Mouse (Mus musculus) kidney, postnatal 25 days (tissue): ENCODE measurements at regions not wholly inside any gene's neighbourhood (a gene's known extent, or its start where the extent isn't known, plus 50 kb on each side); places are given as distances from the start of the nearest gene placed in this dataset.

Experiments used
- DNase-seq, 2 experiments: peaks; one replicate each; pipeline ENCODE4 v3.0.0; 2021; ENCODE audit warnings: mixed read lengths in 2 of 2

DNA sequence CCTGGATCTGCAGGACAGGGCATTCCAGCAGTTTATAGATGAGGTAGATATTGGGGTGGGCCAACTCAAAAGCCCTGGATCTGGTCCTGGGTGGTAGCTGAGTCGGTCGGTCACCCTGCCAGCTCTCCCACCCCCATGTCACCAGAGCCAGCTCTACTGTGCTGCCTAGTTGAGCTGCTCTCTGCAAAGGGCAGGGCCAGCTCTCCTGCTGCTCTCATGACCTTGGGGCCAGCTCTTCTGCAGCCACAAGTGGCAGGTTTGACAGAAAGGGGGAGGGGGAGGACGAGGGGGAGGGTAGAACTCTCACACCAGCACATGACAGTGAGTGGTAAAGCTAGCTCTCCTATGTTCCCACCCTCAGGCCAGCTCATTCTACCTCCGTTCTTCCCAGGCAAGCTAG lies 584.3 kb downstream of the Slc4a3 start:
- DNase-seq, result no peak

DNA sequence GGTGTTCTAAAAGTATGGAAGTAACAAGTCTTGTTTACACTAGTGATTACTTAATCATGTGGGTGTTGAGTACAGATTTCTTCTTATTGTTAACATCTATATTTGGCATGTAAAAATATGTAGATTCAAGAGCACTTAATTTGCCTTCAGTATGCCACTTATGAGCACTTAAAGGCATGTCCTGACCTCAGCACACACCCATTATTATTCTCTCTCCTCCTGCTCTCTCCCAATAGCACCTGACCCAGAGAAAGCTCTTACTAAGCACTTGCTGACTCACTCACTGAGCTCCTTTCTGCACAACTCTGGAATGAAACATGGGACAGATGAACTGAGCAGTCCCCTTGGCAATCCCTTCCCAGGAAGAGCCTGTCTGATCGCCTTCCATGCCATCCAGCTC lies 590.7 kb downstream of the Slc4a3 start:
- no peak for DNase-seq

DNA sequence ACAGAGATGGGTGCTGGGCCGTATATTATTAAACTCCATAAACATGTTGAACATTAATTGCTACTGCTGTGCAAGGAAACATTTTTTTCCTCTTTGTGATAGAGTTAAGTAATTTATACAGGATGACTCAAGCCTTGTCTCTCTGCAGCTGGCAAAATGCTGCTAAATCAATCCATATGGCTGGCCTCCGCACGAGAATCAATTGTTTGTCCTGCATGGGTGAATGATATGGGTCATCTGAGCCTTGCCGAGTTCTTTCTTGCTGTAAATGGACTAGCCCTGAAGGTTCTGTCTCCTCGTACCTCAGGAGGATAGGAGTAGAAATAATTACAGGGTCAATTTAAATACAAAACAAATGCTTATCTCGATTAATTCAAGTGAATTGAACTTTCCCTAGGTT lies 591.6 kb downstream of the Slc4a3 start:
- no peak for DNase-seq

DNA sequence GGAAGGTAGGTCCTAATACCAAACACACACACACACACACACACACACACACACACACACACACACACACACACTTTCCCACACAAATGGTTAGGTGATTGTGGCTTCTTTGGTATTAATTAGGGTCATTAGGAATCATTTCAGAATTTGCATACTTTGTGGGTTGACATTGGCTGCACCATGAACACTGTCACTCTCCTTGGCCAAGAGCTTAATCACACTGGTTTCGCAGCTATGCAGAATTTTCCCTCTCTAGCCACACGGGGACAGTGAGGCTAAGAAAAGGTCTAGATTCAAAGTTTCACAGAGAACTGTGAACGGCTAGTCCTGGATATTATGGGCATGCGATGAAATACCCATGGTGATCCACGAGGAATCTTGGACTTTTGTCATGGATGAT lies 597.5 kb downstream of the Slc4a3 start:
- DNase-seq, result no peak

DNA sequence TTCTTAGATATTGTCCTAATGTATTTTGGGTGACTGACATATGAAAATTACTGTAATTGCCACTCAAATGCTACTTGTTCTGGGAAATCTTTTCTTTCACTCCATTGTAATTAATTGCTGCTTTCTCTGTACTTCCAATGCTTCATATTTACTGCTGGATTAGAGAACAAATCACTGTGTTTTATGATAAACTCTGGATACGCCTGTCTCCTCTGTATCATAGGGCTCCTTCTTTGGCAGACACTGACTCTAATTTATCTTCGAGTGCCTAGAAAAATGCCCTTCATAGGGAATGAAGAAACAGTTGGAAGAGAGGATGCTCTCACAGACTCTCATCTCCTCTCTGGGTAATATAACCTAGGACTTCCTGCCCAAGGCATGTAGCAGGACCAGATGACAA lies 602.9 kb downstream of the Slc4a3 start:
- DNase-seq, result no peak

DNA sequence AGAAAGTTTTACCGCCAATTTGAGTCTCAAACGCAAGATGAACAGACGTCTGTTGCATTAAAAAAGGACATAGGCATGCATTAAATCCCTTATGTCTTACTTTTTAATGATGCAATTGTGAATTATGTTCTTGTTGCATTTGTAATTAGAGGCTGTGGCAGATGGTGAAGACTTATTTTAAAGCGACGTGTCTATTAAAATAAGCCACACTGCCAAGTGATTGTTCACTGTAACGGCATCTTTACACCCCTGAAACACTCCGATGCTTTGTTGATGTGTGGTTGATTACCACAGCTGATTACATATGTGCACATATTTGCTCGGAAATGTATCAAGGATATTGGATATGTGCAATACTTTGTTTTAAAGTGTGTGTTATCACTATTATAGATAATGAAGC lies 610.2 kb downstream of the Slc4a3 start:
- DNase-seq, result no peak

DNA sequence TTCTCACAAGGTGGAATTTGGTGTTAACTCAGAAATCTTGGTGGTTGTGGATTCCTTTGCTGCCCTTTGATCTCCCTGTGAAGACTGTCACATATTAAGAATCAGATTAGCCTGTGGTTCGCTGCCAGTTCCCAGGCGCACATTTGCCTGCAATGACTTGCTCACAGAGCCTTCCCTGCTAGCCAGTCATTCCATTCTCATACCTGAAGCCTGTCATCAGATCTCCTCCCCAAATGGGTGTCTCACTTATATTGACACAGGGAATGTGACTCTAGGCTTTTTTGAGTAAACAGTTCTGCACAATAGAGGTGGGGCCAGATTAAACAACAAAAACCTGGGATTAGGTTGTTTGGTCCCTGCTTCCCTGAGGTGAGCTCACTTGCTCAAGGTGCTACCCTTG lies 621.4 kb downstream of the Slc4a3 start:
- peak in 1 of 2 experiments; percentile 23 for DNase-seq

DNA sequence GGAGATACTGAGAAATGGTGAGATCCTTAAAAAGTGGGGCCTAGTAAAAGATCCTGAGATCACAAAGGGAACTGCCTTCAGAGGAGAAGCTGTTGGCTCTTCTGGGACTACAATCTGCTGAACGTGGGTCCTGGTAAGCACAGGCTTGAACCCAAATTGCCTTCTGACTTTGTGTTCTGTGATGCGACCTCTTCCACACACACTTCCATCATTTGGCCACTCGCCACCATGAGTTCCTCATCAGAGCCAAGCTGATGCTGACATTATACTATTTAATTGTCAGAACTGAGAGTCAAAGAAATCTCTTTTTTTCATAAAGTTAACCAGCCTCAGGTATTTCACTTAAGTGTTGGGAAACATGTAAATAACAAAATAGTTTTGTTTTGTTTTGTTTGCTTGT lies 635.1 kb downstream of the Slc4a3 start:
- no peak for DNase-seq

DNA sequence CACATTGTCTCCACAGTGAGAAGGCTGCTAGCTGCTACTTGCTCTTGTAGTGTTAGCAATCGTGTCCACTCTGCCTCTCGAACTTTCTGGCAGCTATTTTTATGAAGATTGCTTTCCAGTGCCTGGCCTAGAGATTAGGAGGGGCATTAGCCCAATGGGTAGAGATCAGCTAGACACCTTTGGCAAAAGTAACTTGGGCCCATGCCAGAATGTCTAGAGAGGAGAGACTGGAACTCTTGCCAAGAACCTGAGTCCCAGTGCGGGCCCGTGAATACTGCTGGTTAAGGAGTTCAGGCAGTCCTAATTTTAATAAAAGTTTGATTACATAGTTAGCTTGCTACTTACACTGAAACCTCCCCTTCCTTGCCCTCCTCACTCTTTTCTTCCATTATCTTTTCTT lies 648.8 kb downstream of the Slc4a3 start:
- DNase-seq, result peak; percentile 44 to 50

DNA sequence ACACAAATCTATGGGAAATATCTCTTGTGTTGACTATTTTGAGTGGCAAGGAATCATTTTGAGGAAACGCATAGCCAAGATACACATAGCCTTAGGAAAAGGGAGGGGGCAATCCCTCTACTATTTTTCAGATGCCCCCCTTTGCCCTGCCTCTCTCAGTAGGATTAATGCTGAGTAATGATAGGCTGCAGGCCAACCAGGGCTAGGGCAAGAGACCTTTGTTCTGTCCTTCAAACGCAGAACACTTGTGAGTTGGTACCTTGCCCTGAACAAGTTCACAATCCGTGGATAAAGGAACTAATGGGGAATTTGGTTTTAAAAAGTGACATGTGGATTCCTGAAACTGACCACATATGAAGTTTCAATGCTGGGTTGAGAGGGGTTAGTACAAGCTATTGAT lies 651.6 kb downstream of the Slc4a3 start:
- no peak for DNase-seq

DNA sequence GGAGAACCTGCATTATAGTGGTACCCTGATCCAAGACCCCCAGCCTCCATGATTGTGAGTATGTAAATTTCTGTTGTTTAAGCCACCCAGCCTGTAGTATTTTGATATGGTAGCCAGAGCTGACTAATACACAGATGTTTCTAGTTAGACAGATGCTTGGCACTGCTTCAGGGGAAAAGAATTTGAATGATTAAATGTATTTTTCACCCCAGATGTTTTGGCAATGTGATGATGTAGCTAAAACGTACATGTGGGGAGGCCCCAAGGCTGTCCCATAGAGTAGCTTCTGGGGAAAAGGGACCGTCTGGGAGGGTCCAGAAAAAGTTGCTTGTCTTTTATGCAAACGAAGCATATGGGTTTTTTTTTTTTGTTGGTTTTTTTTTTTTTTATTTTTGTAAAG lies 654.8 kb downstream of the Slc4a3 start:
- no peak for DNase-seq

DNA sequence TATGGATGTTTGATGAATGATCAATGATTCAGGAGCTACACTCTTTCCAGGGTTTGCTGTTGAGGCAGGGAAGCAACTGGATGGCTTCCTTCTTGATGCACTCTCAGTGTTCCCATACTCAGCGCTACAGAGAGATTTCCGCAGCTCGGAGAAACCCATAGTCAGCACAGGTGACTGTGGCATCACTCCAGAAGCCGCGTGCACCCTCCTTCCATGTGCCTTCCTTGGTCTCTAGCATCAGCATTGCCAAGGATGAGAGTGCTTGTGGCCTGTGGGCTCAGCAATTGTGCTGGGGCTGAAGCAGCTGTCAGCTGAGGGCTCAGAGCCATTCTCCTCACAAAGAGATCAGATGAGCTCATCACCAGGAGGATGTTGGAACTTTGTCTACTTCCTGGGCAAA lies 666.4 kb downstream of the Slc4a3 start:
- DNase-seq, result no peak

DNA sequence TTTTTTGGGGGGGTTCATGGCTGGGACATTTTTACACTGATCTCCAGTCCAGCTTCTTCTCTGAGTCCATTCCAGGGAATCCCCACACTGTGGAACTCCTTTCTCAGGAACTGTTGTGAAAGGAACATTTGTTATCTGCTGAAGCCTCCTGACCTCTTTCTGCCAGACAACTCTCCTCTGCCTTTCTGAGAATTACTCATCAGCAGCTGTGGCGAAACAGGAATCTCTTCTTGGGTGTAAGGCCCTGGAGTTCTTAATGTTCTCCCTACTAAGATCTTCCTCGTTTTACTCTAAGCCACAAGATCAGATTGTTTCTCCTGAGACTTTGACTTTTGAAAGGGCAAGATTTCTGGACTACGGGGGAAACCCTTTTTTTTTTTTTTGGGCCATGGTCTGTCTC lies 698.7 kb downstream of the Slc4a3 start:
- DNase-seq, result no peak

DNA sequence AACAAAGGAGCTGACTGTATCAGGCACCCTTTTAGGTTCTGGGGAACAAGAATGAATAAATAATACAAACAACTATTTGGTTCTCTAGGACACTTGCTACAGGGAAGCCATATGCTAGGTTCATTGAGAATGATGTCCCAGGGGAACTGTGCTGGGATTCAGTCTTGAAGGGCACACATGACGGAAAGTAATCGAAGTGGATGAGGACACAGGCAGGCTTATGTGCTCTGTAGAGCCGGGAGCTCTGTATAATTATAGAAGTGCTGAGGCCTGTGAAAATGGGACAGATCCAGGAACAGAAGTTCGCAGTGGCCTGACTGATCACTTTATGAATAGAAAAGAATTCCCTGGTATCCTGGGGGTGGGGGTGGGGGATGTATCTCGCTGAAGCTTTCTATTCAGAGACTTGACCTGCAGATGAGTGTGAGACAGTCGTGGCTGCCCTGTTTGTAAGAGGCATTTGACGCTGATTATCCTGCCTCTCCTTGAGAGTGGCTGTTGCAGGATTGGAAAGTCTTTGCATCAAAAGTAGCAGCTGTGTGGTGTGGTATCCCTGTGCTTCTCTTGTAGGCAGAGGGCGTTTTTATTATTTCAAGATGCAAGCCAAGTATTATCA lies 700.2 kb downstream of the Slc4a3 start:
- no peak for DNase-seq

DNA sequence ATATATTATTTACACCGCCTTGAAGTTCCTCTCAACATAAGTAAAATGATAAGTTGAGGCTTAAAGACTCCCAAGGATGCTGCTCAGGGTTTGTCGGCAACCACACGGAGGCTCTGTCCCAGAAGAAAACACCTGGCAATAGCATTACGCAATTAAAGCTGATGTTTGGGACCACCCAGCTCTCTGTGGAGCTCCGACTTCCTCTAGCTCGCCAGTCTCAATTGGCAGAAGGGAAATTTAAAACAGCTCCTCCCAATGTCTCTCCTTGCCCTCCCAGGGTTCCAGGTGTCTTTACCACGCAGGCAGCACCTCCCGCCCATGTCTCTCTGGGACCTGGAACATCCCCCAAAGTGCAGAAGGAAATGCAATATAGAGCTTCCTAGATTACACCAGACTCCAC lies 701.1 kb downstream of the Slc4a3 start:
- no peak for DNase-seq

DNA sequence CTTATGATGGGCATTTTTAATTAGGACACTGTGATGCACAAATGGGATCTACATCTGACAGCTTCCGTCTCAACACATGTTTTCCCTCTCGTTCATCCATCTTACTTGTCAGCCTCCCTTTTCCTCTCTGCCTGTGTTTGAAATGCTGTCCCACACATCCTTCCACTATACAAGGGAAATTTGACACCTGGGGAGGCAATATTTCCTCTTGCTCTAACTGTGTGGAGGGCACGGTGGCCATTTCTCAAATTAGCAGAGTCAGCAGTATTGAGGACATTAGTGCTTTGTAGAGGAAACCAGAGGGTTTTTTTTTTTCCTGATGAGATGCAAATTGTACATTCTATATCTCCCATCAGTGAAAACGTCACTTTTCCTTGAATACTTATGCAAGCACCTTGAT lies 712.2 kb downstream of the Slc4a3 start:
- DNase-seq, result no peak

DNA sequence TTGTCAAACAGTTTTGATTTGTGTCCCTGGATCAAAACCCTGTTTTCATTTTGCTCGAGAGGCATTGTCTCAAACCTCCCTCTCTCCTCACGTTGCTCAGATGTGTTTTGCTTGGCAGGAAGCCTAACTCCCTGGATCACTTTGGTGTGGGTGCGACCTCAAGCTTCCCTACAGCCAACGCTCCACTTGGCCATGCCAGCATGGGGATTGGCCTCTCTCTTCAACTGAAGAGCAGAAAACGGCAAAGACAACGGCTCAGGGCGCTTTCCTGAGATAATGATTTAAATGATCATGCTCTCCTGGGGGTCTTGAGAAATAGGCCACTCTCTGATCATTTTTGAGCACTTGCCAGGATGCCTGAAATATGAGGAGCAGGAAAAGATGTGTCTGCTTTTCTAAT lies 730.1 kb downstream of the Slc4a3 start:
- peak; percentile 17 to 38 for DNase-seq

DNA sequence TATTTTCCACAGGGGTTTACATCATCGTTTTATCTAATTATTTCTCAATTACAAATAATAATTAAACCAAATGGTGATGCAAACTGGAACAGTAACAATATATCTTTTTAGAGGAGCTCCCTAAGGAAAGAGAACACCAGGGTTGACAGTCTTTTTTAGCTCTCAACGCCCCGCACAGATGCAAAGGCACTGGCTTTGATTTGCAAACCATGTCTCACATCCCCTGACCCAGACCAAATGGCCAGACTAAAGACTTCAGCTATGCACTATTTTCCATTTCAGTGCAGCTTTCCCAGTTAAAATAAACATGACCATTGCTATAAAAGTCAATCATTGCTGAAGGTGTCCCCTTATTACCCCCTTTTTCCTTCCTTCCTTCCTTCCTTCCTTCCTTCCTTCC lies 730.6 kb downstream of the Slc4a3 start:
- no peak for DNase-seq

DNA sequence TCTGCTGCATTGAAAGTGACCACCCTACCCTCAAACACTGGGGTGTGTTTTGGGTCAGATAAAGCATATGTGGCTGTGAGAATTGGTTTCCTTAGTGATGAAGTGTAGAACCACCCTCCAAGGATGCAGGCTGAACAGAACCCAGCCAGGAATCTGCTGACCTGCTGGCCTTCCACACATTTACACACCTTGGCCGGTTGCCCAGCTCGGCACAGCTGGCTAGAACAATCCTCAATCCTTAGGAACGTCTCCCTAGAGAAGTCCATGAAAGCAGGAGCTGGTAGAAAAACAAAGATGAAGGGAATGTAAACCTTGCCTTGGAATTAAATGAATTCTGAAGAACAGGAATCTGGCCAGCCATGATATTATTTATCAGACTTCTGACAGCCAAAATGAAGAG lies 737.3 kb downstream of the Slc4a3 start:
- peak; percentile 31 to 38 for DNase-seq

DNA sequence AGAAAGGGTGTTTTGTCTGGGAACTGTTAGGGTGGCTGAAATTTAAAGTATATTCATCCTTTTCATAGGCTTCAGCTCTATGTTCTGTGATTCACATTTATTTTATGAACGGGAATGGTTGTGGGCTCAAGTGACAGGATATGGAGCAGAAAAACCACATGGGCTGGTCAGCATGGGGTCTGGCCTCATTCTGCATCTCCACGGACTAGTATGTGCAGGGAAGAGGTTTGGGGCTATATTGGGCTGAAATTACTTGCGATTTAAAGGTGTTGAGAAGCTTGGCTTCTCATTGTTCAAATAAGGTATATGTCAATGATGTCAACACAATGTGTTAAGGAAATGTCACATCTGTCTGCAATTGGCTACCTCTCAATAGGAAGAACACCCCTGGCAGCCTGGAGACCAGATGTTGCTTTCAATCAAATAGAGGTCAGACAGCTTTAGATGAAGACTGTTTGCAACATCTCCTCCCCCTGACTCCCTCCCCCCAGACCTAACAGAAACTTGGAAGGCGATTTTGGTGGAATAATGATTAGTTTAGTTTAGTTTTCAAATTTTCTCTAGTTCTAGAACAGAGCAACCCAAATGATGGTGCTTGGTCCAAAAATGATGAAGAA lies 777.0 kb downstream of the Slc4a3 start:
- no peak for DNase-seq

DNA sequence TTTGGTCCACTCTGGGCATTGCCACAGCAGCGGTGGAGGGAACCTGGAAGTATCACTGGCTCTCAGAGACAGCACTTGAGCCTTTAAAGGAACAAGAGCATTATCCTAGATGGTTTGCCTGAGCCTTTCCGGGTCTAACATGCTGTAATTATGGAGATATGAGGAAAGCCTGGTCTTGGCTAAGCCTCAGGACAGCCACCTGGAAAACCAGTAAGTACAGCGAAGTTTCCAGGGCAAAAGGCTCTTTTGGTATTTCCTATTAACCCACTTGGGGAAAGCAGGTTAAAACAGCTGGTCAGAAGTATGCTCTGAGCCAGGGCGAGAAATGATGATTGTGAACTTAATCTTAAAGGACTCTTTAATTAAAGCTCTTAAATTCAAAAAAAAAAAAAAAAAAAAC lies 777.5 kb downstream of the Slc4a3 start:
- DNase-seq, result no peak

DNA sequence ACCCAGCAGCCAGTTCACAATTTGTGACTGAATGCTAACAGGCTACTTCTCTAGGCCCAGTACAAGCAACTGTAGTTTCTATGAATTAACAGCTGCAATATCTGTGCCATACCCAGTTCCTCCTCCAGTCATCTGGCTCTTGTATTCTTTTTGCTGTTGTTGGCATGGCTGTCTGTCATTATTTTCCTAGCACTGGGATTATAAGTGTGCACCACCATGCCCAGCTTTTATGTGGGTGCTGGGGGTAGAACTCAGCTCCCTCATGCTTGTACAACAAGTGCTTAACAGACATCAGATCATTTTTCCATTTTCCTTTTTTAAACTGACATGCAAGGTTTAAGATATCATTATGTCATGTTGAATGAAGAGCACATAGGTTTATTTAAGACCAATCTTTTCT lies 789.9 kb downstream of the Slc4a3 start:
- no peak for DNase-seq

DNA sequence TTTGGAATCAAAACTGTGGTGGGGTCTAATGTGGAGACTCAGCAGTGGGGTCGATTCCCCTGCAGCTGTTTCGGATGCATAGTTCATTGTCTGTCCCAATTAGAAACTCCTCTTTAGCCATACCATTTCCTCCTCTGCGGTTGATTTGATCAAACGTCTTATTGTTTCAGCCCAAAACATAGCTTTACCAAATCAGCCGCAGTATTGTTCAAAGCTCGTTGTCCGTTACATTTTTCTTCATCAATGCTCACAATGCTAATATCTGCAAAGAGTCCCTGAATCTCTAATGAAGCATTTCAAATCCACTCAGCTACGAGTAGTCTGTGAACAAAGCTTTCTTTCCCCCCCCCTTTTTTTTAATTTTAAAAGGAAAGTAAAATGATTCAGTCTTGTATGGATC lies 816.0 kb downstream of the Slc4a3 start:
- no peak for DNase-seq

DNA sequence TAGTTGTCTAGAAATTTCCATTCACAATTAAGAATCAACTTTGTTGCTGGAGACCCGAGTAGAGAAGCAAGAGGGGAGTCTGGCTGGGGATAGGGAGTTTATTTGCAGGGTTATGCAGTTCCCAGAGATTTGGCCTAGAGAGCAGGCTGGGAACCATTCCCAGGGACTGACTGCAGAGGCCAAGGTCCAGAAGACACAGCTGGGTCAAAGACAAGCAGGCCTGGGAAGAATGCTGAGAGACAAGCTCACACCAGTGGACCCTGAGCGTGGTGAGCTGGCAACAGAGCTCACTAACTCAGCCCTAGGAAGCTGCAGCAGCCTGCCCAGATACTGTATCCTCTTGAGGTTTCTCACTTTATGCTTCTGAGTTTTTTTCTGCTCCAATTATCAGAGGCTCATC lies 827.9 kb downstream of the Slc4a3 start:
- DNase-seq, result peak; percentile 65 to 79

DNA sequence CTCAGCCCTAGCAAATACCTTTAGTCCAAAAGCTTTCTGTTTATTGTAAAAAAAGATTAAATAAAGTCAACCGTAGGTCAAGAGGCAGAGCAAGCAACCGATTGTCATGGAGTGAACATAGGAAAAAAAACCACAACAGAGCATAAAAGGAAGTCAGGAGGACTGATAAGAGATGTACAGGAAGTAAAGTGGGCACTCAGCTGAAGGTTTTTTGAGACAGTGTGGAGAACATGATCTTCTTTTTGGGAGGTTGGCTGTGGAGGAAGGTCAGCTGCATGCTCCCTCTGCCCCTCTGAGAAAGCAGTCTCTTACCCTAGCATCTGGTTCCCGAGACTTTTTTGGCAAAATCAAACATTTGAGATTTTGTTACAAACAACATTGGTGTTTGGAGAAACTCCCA lies 832.1 kb downstream of the Slc4a3 start:
- DNase-seq, result no peak
